Mouse (Mus musculus) lung, embryonic 16.5 days (tissue): ENCODE data around the gene Vnn1. TPM values are rescaled to one million over a fixed set of nuclear protein-coding genes. Genes with fewer than 3 reads are reported as not detected.

Experiments
- ATAC-seq: fragments of 200-750 bp; cut with Nextera tagmentation; 2 replicates; pipeline ENCODE4 v1.8.0; 2017; ENCODE audit warnings: low read depth, mild to moderate bottlenecking, moderate library complexity
- H3K27ac ChIP-seq: fragments of 300-500 bp; sonication (generic); 2 replicates; pipeline ENCODE4 v1.5.1; 2014; ENCODE audit warnings: mild to moderate bottlenecking, control low read depth, low read length
- H3K27me3 ChIP-seq: fragments of 300-500 bp; sonication (generic); 2 replicates; pipeline ENCODE4 v1.6.1; 2014; ENCODE audit warnings: low read depth, low read length, mixed read lengths; ENCODE audit not compliant: control insufficient read depth, insufficient read depth
- H3K36me3 ChIP-seq: fragments of 300-500 bp; sonication (generic); 2 replicates; pipeline ENCODE4 v1.6.1; 2014; ENCODE audit warnings: low read length; ENCODE audit not compliant: control insufficient read depth, insufficient read depth
- H3K4me1 ChIP-seq: fragments of 300-500 bp; sonication (generic); replicated peaks from 2 replicates; pipeline ENCODE4 v1.6.1; 2014; ENCODE audit warnings: low read length, mixed read lengths; ENCODE audit not compliant: control insufficient read depth, insufficient read depth
- H3K4me2 ChIP-seq: fragments of 300-500 bp; sonication (generic); 2 replicates; pipeline ENCODE4 v1.6.1; 2014; ENCODE audit warnings: low read depth, low read length, control low read depth
- H3K4me3 ChIP-seq: fragments of 300-500 bp; sonication (generic); 2 replicates; pipeline ENCODE4 v1.5.1; 2014; ENCODE audit warnings: mild to moderate bottlenecking, low read length, control low read depth
- H3K9ac ChIP-seq: fragments of 300-500 bp; sonication (generic); 2 replicates; pipeline ENCODE4 v1.6.1; 2014; ENCODE audit warnings: low read length, control low read depth
- H3K9me3 ChIP-seq: fragments of 300-500 bp; sonication (generic); 2 replicates; pipeline ENCODE4 v1.6.1; 2016; ENCODE audit warnings: low read length; ENCODE audit not compliant: control insufficient read depth
- WGBS: fragments of 180-500 bp; shearing (Covaris S2); extraction: QIAGEN DNeasy Blood & Tissue Kit; methylation state at CpG from one replicate; pipeline ENCODE4 v1.1.7; 2014; 5-methylcytosine and 5-hydroxymethylcytosine counted together
- polyA plus RNA-seq: library from polyadenylated mRNA; unstranded; fragments of >200 nt; fragmentation: Nextera tagmentation; extraction: Ambion mirVana; gene quantifications from 2 replicates; pipeline ENCODE4 v1.2.1, GENCODE M21; 2015

Gene Vnn1
- polyA plus RNA-seq, 1 experiment from 2014 or later: 3.8 TPM

DNA sequence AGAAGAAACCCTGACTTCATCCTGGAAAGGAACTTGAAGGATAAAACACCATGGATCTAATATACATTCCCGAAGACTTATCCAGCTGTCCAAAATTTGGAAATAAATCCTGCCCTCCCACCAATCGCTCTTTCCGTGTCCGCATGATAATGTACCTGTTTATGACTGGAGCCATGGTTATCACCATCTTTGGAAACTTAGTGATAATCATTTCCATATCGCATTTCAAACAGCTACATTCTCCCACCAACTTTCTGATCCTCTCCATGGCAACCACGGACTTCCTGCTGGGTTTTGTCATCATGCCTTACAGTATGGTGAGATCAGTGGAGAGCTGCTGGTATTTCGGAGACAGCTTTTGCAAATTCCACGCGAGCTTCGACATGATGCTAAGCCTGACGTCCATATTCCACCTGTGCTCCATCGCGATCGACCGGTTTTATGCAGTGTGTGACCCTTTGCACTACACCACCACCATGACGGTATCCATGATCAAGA, 55.1 kb downstream of the Vnn1 start, which contains the start of gene Taar3:
TSS of gene Taar3 (plus strand) at position 51 of the 498 bp plus-strand sequence.
- Histone ChIP-seq H3K9me3 (no peaks in the 10 kb centered on the region), H3K4me1 (no peaks in the 10 kb centered on the region), H3K27ac (no peak within 1 kb of the TSS), H3K4me3 (no peak within 1 kb of the TSS), H3K36me3 (no peaks in the 10 kb centered on the region), H3K27me3 (no peaks in the 10 kb centered on the region), H3K4me2 (no peak within 1 kb of the TSS), H3K9ac (no peak within 1 kb of the TSS)
- ATAC-seq: no peak
- 85% methylated on average over 16 of the region's 16 CpGs for WGBS

GRCm38 (mm10) chr10:23951714-23952113, 57.2 kb downstream of the Vnn1 start:
- H3K4me1 ChIP-seq: no peaks in the 10 kb centered on the region
- H3K27me3 ChIP-seq: no peaks in the 10 kb centered on the region
- H3K4me2 ChIP-seq: no peak overlapping the region
- H3K9me3 ChIP-seq: no peaks in the 10 kb centered on the region
- 69% methylated on average over 6 of the region's 6 CpGs for WGBS
- H3K27ac ChIP-seq: no peak overlapping the region
- no peak for ATAC-seq
- no peaks in the 10 kb centered on the region for H3K36me3 ChIP-seq
- H3K4me3 ChIP-seq: no peak overlapping the region
- H3K9ac ChIP-seq: no peak overlapping the region

Other genes with a start within 250 kb of the Vnn1 start
- gene Rps12, start 107.4 kb upstream of the Vnn1 start, polyA plus RNA-seq: 165 and 173 TPM in 2 replicates
- 16.3 and 21.5 TPM in 2 replicates for gene Slc18b1, start 97.7 kb upstream of the Vnn1 start, polyA plus RNA-seq
- gene Vnn3, start 43.2 kb upstream of the Vnn1 start, polyA plus RNA-seq: 0.29 and 0.53 TPM in 2 replicates
- gene Taar1, start 25.7 kb downstream of the Vnn1 start, polyA plus RNA-seq: not detected in 2 replicates
- not detected in 2 replicates for gene Taar2, start 43.9 kb downstream of the Vnn1 start, polyA plus RNA-seq
- gene Taar3, start 54.9 kb downstream of the Vnn1 start, polyA plus RNA-seq: not detected in 2 replicates
- gene Taar4, start 65.8 kb downstream of the Vnn1 start, polyA plus RNA-seq: not detected in 2 replicates
- gene Taar5, start 76.0 kb downstream of the Vnn1 start, polyA plus RNA-seq: not detected in 2 replicates
- gene Taar6, start 91.0 kb downstream of the Vnn1 start, polyA plus RNA-seq: not detected in 2 replicates
- gene Taar7a, start 98.8 kb downstream of the Vnn1 start, polyA plus RNA-seq: not detected in 2 replicates
- not detected in 2 replicates for gene Taar7b, start 105.3 kb downstream of the Vnn1 start, polyA plus RNA-seq
- not detected in 2 replicates for gene Taar7d, start 132.5 kb downstream of the Vnn1 start, polyA plus RNA-seq
- gene Taar7e, start 142.9 kb downstream of the Vnn1 start, polyA plus RNA-seq: not detected in 2 replicates
- gene Taar7f, start 154.8 kb downstream of the Vnn1 start, polyA plus RNA-seq: not detected in 2 replicates
- gene Taar8a, start 181.8 kb downstream of the Vnn1 start, polyA plus RNA-seq: not detected in 2 replicates
- gene Taar8b, start 197.6 kb downstream of the Vnn1 start, polyA plus RNA-seq: not detected in 2 replicates
- gene Taar8c, start 207.2 kb downstream of the Vnn1 start, polyA plus RNA-seq: not detected in 2 replicates
- gene Taar9, start 214.8 kb downstream of the Vnn1 start, polyA plus RNA-seq: not detected in 2 replicates